ENCODE assay signal across 28 mouse cellular contexts in the genomic region with DNA sequence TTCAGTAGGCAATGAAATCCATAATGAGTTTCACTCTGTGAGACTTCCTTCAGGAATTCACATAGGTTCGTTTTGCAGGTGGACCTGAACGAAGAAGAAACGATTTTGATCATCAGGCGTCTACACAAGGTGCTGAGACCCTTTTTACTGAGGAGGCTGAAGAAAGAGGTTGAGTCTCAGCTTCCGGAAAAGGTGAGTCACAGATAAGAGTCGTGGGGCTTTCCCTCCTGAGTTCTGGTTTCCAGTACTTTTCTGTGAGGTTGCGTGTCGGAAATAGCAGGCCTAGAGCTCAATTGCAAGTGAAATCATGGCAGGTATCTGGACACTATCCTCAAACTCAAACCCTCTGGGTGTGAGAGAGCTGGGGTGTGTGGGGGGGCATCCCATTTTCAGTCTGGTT.
DNase-seq lines count a peak whose midpoint lies in the region; ATAC-seq and TF ChIP-seq lines count a peak whose summit lies in the region.
"Had no signal": no experiment of that assay in that cellular context is flagged by ENCODE, and none has a peak within 500 bp of the region (broad histone marks: within the 10 kb centered on the region; RNA-seq: fewer than 3 reads in every experiment).

No protein-coding gene starts in this region.

- WGBS in forebrain, embryonic 11.5 days = 93% methylated on average over 8 of the region's 8 CpGs
- WGBS in forebrain, embryonic 14.5 days = 94% methylated on average over 8 of the region's 8 CpGs

- DNase-seq in forebrain, embryonic 11.5 days (ENCODE audit: low spot score) = peak; percentile 16
- no peak for DNase-seq in forebrain, embryonic 14.5 days (ENCODE audit: low spot score)
- DNase-seq in naive thymus-derived CD4-positive, alpha-beta T cell, adult 2 months (ENCODE audit: low read depth) = peak; percentile 27
- no peak for DNase-seq in gastrocnemius, adult 2 months
- no peak for DNase-seq in yolk sac, embryonic 10.5 days (ENCODE audit: low spot score)
- no peak for DNase-seq in spleen, postnatal 14 days (ENCODE audit: low spot score in 2 of 2)
- DNase-seq: adrenal gland, adult 2 months; adrenal gland, postnatal 14 days; cerebellum, adult 11-12 months; cerebellum, adult 8-10 months; cerebellum, postnatal 10 days; cerebellum, postnatal 36 days; embryo, embryonic 11 days; forebrain, postnatal 0 days; gastrocnemius, postnatal 25 days; heart, adult 18-20 months; heart, postnatal 10 days; heart, postnatal 4 days had no signal

- no peaks in the 10 kb centered on the region for H3K4me1 ChIP-seq in forebrain, embryonic 11.5 days (replicated peaks; ENCODE audit: control insufficient read depth, insufficient read depth, low read length)
- H3K4me1 ChIP-seq in forebrain, embryonic 14.5 days (ENCODE audit: control insufficient read depth, insufficient read depth, low read length) = peaks cover 7% of the 10 kb centered on the region
- H3K4me1 ChIP-seq: embryonic facial prominence, embryonic 13.5 days; heart, embryonic 12.5 days; heart, embryonic 15.5 days had no signal

- H3K27ac ChIP-seq in forebrain, embryonic 11.5 days (ENCODE audit: low read depth, low read length) = no peak overlapping the region
- no peak overlapping the region for H3K27ac ChIP-seq in forebrain, embryonic 14.5 days (ENCODE audit: low read depth, low read length)
- H3K27ac ChIP-seq in gastrocnemius, adult 2 months = no peak overlapping the region
- H3K27ac ChIP-seq: embryonic facial prominence, embryonic 10.5 days; embryonic facial prominence, embryonic 13.5 days; forebrain, embryonic 13.5 days; heart, embryonic 15.5 days; hindbrain, embryonic 15.5 days had no signal

- TF ChIP-seq CTCF in gastrocnemius, adult 2 months (IDR thresholded peaks at IDR 0.05) = no peak

- no peaks in the 10 kb centered on the region for H3K27me3 ChIP-seq in forebrain, embryonic 11.5 days (ENCODE audit: control insufficient read depth, insufficient read depth, low read length)
- H3K27me3 ChIP-seq in forebrain, embryonic 14.5 days (replicated peaks; ENCODE audit: control insufficient read depth, insufficient read depth, low read length) = no peaks in the 10 kb centered on the region
- H3K27me3 ChIP-seq: embryonic facial prominence, embryonic 13.5 days; forebrain, embryonic 13.5 days; heart, embryonic 12.5 days; heart, embryonic 15.5 days; hindbrain, embryonic 15.5 days; Patski had no signal

- H3K4me2 ChIP-seq in forebrain, embryonic 11.5 days (ENCODE audit: low read depth, low read length, severe bottlenecking) = no peak overlapping the region
- H3K4me2 ChIP-seq in forebrain, embryonic 14.5 days (ENCODE audit: low read length) = no peak overlapping the region
- H3K4me2 ChIP-seq: embryonic facial prominence, embryonic 13.5 days; forebrain, embryonic 13.5 days; heart, embryonic 12.5 days; heart, embryonic 15.5 days; hindbrain, embryonic 15.5 days had no signal

- no peak for ATAC-seq in forebrain, embryonic 11.5 days (replicated peaks; ENCODE audit: low FRiP score)
- ATAC-seq in forebrain, embryonic 14.5 days = no peak
- peak; percentile 99 for ATAC-seq in activated CD4-positive, CD25-positive, alpha-beta regulatory T cell, adult 4 months
- ATAC-seq: forebrain, embryonic 13.5 days; forebrain, postnatal 0 days; intestine, embryonic 16.5 days; Patski had no signal

- no peak overlapping the region for H3K9ac ChIP-seq in forebrain, embryonic 11.5 days (ENCODE audit: low read length)
- no peak overlapping the region for H3K9ac ChIP-seq in forebrain, embryonic 14.5 days (ENCODE audit: low read length)
- H3K9ac ChIP-seq: embryonic facial prominence, embryonic 13.5 days; forebrain, embryonic 13.5 days; forebrain, postnatal 0 days; heart, embryonic 12.5 days; heart, embryonic 15.5 days; hindbrain, embryonic 15.5 days had no signal

- H3K9me3 ChIP-seq in forebrain, embryonic 11.5 days (ENCODE audit: control insufficient read depth, low read length) = no peaks in the 10 kb centered on the region
- no peaks in the 10 kb centered on the region for H3K9me3 ChIP-seq in forebrain, embryonic 14.5 days (replicated peaks; ENCODE audit: control insufficient read depth, low read length)
- H3K9me3 ChIP-seq: embryonic facial prominence, embryonic 10.5 days; embryonic facial prominence, embryonic 13.5 days; forebrain, embryonic 13.5 days; heart, embryonic 12.5 days; heart, embryonic 15.5 days; hindbrain, embryonic 15.5 days had no signal

- no peak overlapping the region for H3K4me3 ChIP-seq in forebrain, embryonic 11.5 days (ENCODE audit: low read depth, low read length)
- no peak overlapping the region for H3K4me3 ChIP-seq in forebrain, embryonic 14.5 days (ENCODE audit: low read depth, low read length)
- H3K4me3 ChIP-seq in gastrocnemius, adult 2 months = no peak overlapping the region
- H3K4me3 ChIP-seq: embryonic facial prominence, embryonic 10.5 days; embryonic facial prominence, embryonic 13.5 days; erythroblast, embryonic 14.5 days; forebrain, embryonic 13.5 days; heart, embryonic 12.5 days; heart, embryonic 15.5 days; hindbrain, embryonic 15.5 days had no signal

- H3K36me3 ChIP-seq in forebrain, embryonic 11.5 days (ENCODE audit: control insufficient read depth, insufficient read depth, low read length) = no peaks in the 10 kb centered on the region
- H3K36me3 ChIP-seq in forebrain, embryonic 14.5 days (ENCODE audit: control insufficient read depth, insufficient read depth, low read length) = no peaks in the 10 kb centered on the region
- H3K36me3 ChIP-seq: embryonic facial prominence, embryonic 10.5 days had no signal

- intact Hi-C loops in gastrocnemius, adult 2 months (cut with DNase I) = no loop called here

Comparison
In these comparisons a context has a peak if more than half of its experiments do, and no peak if none do; other contexts are left out.
1. DNase-seq: peak in forebrain, embryonic 11.5 days (single experiment) and naive thymus-derived CD4-positive, alpha-beta T cell, adult 2 months (single experiment); none in forebrain, embryonic 14.5 days (single experiment), gastrocnemius, adult 2 months (single experiment), yolk sac, embryonic 10.5 days (single experiment) and spleen, postnatal 14 days (0 of 2).